Mouse (Mus musculus) ES-E14 (cell line): ENCODE results near the gene Phldb1. TPM values are rescaled to one million over a fixed set of nuclear protein-coding genes. Genes with fewer than 3 reads are reported as not detected.
"Not testable (repeated sequence)": the region's sequence is repeated elsewhere in the genome, so short reads cannot be mapped to it uniquely, and the experiment has no call there.

ENCODE experiments used
- DNase-seq: peaks from one replicate; pipeline ENCODE4 v3.0.0-alpha.2; 2013; ENCODE audit warnings: low read depth, low spot score
- H3K27ac ChIP-seq: 2 replicates; pipeline ENCODE4 v1.5.1; 2012; ENCODE audit warnings: low read depth, mild to moderate bottlenecking, low read length, moderate library complexity, mixed read lengths; ENCODE audit not compliant: poor library complexity, insufficient read depth, severe bottlenecking
- H3K36me3 ChIP-seq: 2 replicates; pipeline ENCODE4 v1.6.1; 2012; ENCODE audit warnings: mild to moderate bottlenecking, low read length, moderate library complexity, mixed read lengths; ENCODE audit not compliant: control insufficient read depth, poor library complexity, insufficient read depth, severe bottlenecking
- H3K4me1 ChIP-seq, 2 experiments: fragments of 150-350 bp in 1 of 2; sonication (generic) in 1 of 2; 2 replicates each; pipeline ENCODE4 v1.6.1; 2012; ENCODE audit warnings: low read length in 2 of 2, mild to moderate bottlenecking in 1 of 2, mixed read lengths in 1 of 2; ENCODE audit not compliant: control insufficient read depth in 2 of 2, insufficient read depth in 2 of 2, poor library complexity in 1 of 2
- H3K4me3 ChIP-seq, 2 experiments: fragments of 150-350 bp in 1 of 2; sonication (generic) in 1 of 2; 2 replicates each; pipeline ENCODE4 v1.5.1; 2012; ENCODE audit warnings: low read length in 2 of 2, low read depth in 1 of 2, mild to moderate bottlenecking in 1 of 2, mixed read lengths in 1 of 2; ENCODE audit not compliant: insufficient read depth in 1 of 2, poor library complexity in 1 of 2, severe bottlenecking in 1 of 2
- H3K9ac ChIP-seq: 2 replicates; pipeline ENCODE4 v1.6.1; 2012; ENCODE audit warnings: low read depth, mild to moderate bottlenecking, low read length, mixed read lengths; ENCODE audit not compliant: poor library complexity, insufficient read depth, severe bottlenecking
- H3K9me3 ChIP-seq: fragments of 150-350 bp; sonication (generic); 2 replicates; pipeline ENCODE4 v1.6.1; 2012; ENCODE audit warnings: low read depth, mild to moderate bottlenecking, low read length; ENCODE audit not compliant: control insufficient read depth, insufficient read depth
- CHD2 ChIP-seq: IDR thresholded peaks from 2 replicates; pipeline ENCODE4 v1.6.1; 2014; ENCODE audit warnings: mild to moderate bottlenecking, low read depth, low read length, inconsistent platforms
- HCFC1 ChIP-seq: IDR thresholded peaks from 2 replicates; pipeline ENCODE4 v1.6.1; 2012; ENCODE audit warnings: low read length, inconsistent platforms, borderline replicate concordance; ENCODE audit not compliant: insufficient read depth
- MAFK ChIP-seq: IDR thresholded peaks from 2 replicates; pipeline ENCODE4 v1.6.1; 2014; ENCODE audit warnings: mild to moderate bottlenecking, low read depth, low read length, inconsistent platforms; ENCODE audit not compliant: insufficient read depth
- ZC3H11A ChIP-seq: IDR thresholded peaks from 2 replicates; pipeline ENCODE4 v1.6.1; 2012; ENCODE audit warnings: low read depth, mild to moderate bottlenecking, inconsistent platforms, low read length, borderline replicate concordance
- ZNF384 ChIP-seq: IDR thresholded peaks from 2 replicates; pipeline ENCODE4 v1.6.1; 2012; ENCODE audit warnings: low read depth, low read length, inconsistent platforms
- in situ Hi-C, 2 experiments: fragments of 600-800 bp; cut with MboI; formaldehyde crosslinking; loops; one replicate each; pipeline ENCODE4 v1.15.1; 2025; ENCODE audit warnings: low sequenced_read_pairs in 2 of 2, inconsistent platforms in 1 of 2; ENCODE audit not compliant: unreplicated experiment in 2 of 2
- total RNA-seq: library from RNA; depleted of rRNA; stranded (reverse); fragments of 300-350 nt; gene quantifications from 2 replicates; pipeline ENCODE4 v1.2.3, GENCODE M21; 2012; rRNA removed

Phldb1 gene
- total RNA-seq, result 25.8 and 44.0 TPM in 2 replicates

GRCm38 (mm10) chr9:44734524-44735494 is at the start of gene Phldb1:
Phldb1 (minus strand) TSS chr9:44735198.
- H3K36me3 ChIP-seq, result no peaks in the 10 kb centered on the region
- in situ Hi-C loops, result no loop called here

GRCm38 (mm10) chr9:44772750-44773651 is 38.0 kb upstream of the Phldb1 start:
- Histone ChIP-seq H3K4me1 (peaks cover 2% of the 10 kb centered on the region in 2 experiments; a peak in 2 of 4 replicates), H3K9ac (peak overlapping the region; percentile 95), H3K27ac (peak overlapping the region; percentile 70), H3K9me3 (no peaks in the 10 kb centered on the region), H3K4me3 (peak overlapping the region; percentile 68 to 85), H3K36me3 (peaks cover 3% of the 10 kb centered on the region; the same call in 1 of the 2 replicates)
- peak; percentile 95 for DNase-seq
- in situ Hi-C loops, result no loop called here
- TF ChIP-seq MAFK, result no peak
- TF ChIP-seq CHD2, result peak; percentile 92
- peak; percentile 74 for TF ChIP-seq HCFC1
- TF ChIP-seq ZNF384, result no peak

More at GRCm38 (mm10) chr9:44734524-44735494, at the start of gene Phldb1:
- DNase-seq, result no peak
- TF ChIP-seq MAFK, result no peak
- Histone ChIP-seq H3K9me3 (no peaks in the 10 kb centered on the region), H3K27ac (peak within 1 kb of the TSS; percentile 9; the same call in 1 of the 2 replicates), H3K9ac (peak within 1 kb of the TSS; percentile 66), H3K4me3 (peak within 1 kb of the TSS; percentile 61 to 71), H3K4me1 (peaks cover 0 to 6% of the 10 kb centered on the region in 2 experiments; a peak in 1 of 4 replicates)

- Histone ChIP-seq H3K9me3 (no peaks in the 10 kb centered on the region), H3K4me3 (no peak overlapping the region), H3K4me1 (peaks cover 2% of the 10 kb centered on the region in 2 experiments; a peak in 2 of 4 replicates), H3K36me3 (peaks cover 3% of the 10 kb centered on the region; the same call in 1 of the 2 replicates), H3K9ac (no peak overlapping the region), H3K27ac (no peak overlapping the region)
- in situ Hi-C loops, result no loop called here
- no peak for TF ChIP-seq ZC3H11A
- no peak for TF ChIP-seq CHD2
- no peak for TF ChIP-seq HCFC1
- TF ChIP-seq MAFK, result no peak
- TF ChIP-seq ZNF384, result no peak
- DNase-seq, result no peak
Measured at GRCm38 (mm10) chr9:44772392-44772749, 37.4 kb upstream of the Phldb1 start.

GRCm38 (mm10) chr9:44771376-44771775 is 36.4 kb upstream of the Phldb1 start:
- peaks cover 2% of the 10 kb centered on the region in 2 experiments; a peak in 2 of 4 replicates for H3K4me1 ChIP-seq
- no peak for TF ChIP-seq HCFC1
- no peak for TF ChIP-seq CHD2
- no peak for TF ChIP-seq ZC3H11A
- no peak overlapping the region for H3K27ac ChIP-seq
- in situ Hi-C loops, result no loop called here
- no peaks in the 10 kb centered on the region for H3K9me3 ChIP-seq
- no peak overlapping the region for H3K9ac ChIP-seq
- no peak for DNase-seq
- H3K4me3 ChIP-seq, result no peak overlapping the region
- peaks cover 3% of the 10 kb centered on the region; the same call in 1 of the 2 replicates for H3K36me3 ChIP-seq

GRCm38 (mm10) chr9:44768029-44768394 is 33.0 kb upstream of the Phldb1 start:
- DNase-seq, in situ Hi-C loops, H3K4me1 ChIP-seq, H3K36me3 ChIP-seq, H3K9me3 ChIP-seq: not testable (repeated sequence)
- H3K4me3 ChIP-seq, result peak overlapping the region; percentile 92 to 98
- peak overlapping the region; percentile 80; the same call in 1 of the 2 replicates for H3K9ac ChIP-seq
- H3K27ac ChIP-seq, result peak overlapping the region; percentile 53; the same call in 1 of the 2 replicates
